Mouse (Mus musculus) embryonic fibroblast, embryonic 13.5 days (primary cell): Measurements from ENCODE around the gene Trhr2. TPM values are rescaled to one million over a fixed set of nuclear protein-coding genes. Genes with fewer than 3 reads are reported as not detected.
"Not testable (repeated sequence)": the region's sequence is repeated elsewhere in the genome, so short reads cannot be mapped to it uniquely, and the experiment has no call there.

Experiments used
- H3K27ac ChIP-seq: 2 replicates; pipeline ENCODE4 v1.5.1; 2012; ENCODE audit warnings: low read length, control low read depth, inconsistent platforms; ENCODE audit not compliant: insufficient read depth
- H3K4me1 ChIP-seq: 2 replicates; pipeline ENCODE4 v1.6.1; 2011; ENCODE audit warnings: low read length; ENCODE audit not compliant: control insufficient read depth, insufficient read depth
- H3K4me3 ChIP-seq: 2 replicates; pipeline ENCODE4 v1.5.1; 2011; ENCODE audit warnings: mild to moderate bottlenecking, control low read depth, low read length; ENCODE audit not compliant: insufficient read depth
- CTCF ChIP-seq: IDR thresholded peaks from 2 replicates; pipeline ENCODE4 v1.5.1; 2011; ENCODE audit warnings: mild to moderate bottlenecking, control low read depth, low read length, moderate library complexity, borderline replicate concordance; ENCODE audit not compliant: insufficient read depth
- POLR2A ChIP-seq: IDR thresholded peaks from 2 replicates; pipeline ENCODE4 v1.6.1; 2011; ENCODE audit warnings: low read depth, mild to moderate bottlenecking, control low read depth, low read length, moderate library complexity
- polyA plus RNA-seq: library from polyadenylated mRNA; stranded (reverse); fragments of >200 nt; gene quantifications from 2 replicates; pipeline ENCODE4 v1.2.4, GENCODE M21; 2011; ENCODE audit warnings: low read depth; ENCODE audit not compliant: missing spikeins, insufficient read length

The Trhr2 gene
- polyA plus RNA-seq, 1 experiment, result not detected

DNA sequence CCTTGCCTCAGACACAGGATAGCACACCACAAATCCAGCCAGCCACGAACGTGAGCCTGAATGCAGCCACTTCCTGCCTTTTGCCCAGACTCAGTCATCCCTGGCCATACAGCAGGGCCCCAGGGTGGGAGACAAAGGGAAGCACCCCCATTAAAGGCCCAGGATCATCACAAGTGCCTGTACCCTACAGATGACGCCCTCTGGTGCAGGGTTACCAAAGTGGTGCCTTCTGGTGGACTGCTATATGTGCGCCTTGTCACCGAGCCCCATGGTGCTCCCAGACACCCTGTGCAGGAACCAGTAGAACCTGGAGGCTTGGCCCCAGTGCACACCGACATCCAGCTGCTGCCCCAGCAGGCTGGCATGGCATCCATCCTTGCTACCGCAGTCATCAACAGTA lies 27.0 kb downstream of the Trhr2 start:
- no peak overlapping the region for H3K27ac ChIP-seq
- no peak overlapping the region for H3K4me3 ChIP-seq
- TF ChIP-seq POLR2A (no peak), CTCF (no peak)
- H3K4me1 ChIP-seq, result no peaks in the 10 kb centered on the region

DNA sequence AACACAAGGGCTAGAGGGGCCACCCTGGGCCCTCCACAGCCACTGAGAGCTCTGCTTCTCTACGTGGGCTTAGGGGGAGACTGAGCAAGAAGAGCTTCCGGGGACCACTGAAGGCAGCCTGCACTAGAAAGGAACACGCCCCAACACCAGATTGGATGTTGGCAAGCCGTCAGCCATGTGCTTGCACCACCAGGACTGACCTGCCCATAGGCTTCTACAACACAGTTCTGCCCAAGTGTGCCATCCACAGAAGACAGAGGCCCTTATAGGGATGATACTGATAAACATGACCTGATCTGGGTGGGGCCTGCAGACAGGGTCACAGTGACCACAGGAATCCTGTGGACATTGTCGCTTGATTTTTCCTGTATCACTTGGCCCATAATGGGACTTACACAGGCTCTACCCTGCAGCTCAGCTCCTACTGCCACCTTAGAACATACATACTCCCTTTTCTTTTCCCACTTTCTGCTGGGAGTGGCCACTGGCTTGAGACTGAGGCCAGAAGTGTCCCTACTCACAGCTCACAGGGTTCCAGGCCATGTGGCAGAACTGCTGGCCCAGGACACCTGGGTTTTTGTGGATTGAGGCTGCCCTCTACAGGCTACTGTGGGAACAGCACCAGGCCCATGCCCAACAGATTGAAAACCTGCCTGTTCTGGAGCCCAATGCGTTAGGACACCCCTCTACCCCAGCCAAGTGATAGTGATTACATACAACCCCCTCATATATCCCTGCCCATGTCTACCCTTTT lies 27.6 kb downstream of the Trhr2 start:
- no peak overlapping the region for H3K4me3 ChIP-seq
- H3K27ac ChIP-seq, result no peak overlapping the region
- no peaks in the 10 kb centered on the region for H3K4me1 ChIP-seq
- TF ChIP-seq CTCF (peak; percentile 83), POLR2A (no peak)

DNA sequence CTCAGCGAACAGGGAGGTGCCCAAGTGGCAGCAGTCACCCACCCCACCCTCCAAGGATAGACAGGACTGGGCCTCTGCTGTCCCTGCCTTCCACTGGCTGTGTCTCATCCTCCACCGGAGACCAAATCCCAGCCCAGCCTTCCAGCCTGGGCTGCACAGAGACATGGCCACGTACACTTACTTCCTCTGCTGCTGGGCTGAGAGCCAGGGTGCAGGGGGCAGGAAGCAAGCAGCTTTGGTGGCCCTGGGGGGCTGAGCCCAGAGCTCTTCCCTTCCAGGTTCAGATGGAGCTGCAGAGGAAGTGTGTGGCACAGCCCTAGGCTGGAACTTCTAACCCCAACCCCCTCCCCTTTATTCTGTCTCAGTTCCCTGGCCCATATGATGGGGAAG lies 29.4 kb downstream of the Trhr2 start:
- Histone ChIP-seq H3K4me1 (no peaks in the 10 kb centered on the region), H3K4me3 (no peak overlapping the region), H3K27ac (no peak overlapping the region)
- no peak for TF ChIP-seq POLR2A
- TF ChIP-seq CTCF, result no peak

- H3K4me3 ChIP-seq, result no peak overlapping the region
- no peak for TF ChIP-seq CTCF
- TF ChIP-seq POLR2A, result no peak
- no peaks in the 10 kb centered on the region for H3K4me1 ChIP-seq
- H3K27ac ChIP-seq, result no peak overlapping the region
These were observed 30.0 kb downstream of the Trhr2 start for GRCm38 (mm10) chr8:122330446-122331133.

DNA sequence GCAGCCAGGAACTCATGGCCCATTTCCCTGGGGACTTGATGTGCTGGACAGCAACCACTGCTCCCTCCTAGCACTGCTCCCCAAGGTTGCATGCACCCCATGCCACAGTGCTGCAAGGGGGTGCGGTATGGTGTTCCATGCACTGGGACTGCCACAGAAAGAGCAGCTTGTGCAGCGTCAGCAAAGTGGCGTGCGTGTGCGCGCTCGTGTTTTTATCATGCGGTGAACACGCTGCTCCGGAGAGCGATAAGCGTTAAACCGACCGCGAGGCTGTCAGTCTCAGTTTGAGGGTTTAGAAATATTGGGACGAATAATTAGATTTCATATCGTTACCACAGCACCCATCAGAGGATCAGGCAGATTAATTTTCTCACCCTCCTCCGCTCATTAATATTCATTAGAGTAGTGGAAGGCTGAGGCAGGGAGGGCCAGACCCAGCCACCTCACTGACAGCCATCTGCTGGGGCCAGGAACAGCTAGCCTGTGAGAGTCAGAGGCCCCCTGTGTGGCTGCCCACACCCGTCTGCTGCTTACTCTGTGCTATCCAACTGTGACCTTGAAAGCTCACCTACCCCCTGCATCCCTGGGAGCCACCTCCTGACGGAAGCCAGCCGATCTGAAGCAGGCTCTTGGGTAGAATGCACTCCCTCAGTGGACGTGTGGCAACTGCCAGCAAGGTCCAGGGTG lies 30.9 kb downstream of the Trhr2 start:
- TF ChIP-seq CTCF (no peak), POLR2A (no peak)
- Histone ChIP-seq H3K4me3 (no peak overlapping the region), H3K4me1 (no peaks in the 10 kb centered on the region), H3K27ac (no peak overlapping the region)

DNA sequence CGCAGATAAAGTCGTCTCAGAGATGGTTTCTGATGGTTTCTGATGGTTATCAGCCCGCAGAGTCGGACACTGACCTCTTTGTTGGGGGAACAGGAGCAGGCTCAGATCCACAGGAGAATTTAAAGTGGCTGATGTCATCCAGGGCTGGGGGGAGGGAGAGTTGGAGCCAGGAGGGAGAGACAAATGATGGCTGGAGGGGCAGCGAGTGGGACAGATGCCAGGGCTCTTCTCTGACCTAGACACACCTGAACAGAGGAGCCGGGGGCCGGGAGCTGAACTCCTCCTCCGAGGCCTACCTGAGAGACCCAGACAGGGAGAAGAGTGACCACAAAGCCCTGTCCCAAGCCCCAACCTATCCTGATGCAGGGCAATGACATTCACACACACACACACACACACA lies 31.5 kb downstream of the Trhr2 start:
- TF ChIP-seq POLR2A, result no peak
- TF ChIP-seq CTCF, result no peak
- H3K27ac ChIP-seq, result no peak overlapping the region
- no peak overlapping the region for H3K4me3 ChIP-seq
- no peaks in the 10 kb centered on the region for H3K4me1 ChIP-seq

- TF ChIP-seq CTCF, result no peak
- H3K4me3 ChIP-seq, result no peak overlapping the region
- H3K27ac ChIP-seq, result no peak overlapping the region
- H3K4me1 ChIP-seq, result no peaks in the 10 kb centered on the region
These were observed 34.4 kb downstream of the Trhr2 start for GRCm38 (mm10) chr8:122326114-122326542.

- H3K4me3 ChIP-seq, result no peak overlapping the region
- TF ChIP-seq CTCF, result no peak
- TF ChIP-seq POLR2A, result no peak
- no peaks in the 10 kb centered on the region for H3K4me1 ChIP-seq
- no peak overlapping the region for H3K27ac ChIP-seq
These were observed 35.4 kb downstream of the Trhr2 start for GRCm38 (mm10) chr8:122325196-122325595.

DNA sequence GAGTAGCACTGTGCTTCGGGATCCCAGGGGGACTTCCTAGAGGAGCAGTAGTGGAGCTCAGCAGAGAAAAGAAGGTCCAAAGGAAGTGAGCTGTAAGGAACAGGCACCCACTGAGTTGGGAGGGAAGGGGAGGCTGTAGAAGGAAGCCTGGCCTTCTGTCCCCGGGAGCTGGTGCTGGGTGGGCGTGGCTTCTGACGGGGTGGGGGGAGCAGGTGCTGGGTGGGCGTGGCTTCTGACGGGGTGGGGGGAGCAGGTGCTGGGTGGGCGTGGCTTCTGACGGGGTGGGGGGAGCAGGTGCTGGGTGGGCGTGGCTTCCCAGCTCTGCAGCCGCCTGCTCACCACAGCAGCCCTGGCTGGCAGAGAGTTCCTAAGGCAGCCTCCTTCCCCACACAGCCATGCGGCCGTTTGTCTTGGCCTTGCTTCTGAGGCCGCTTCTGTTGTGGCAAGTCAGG lies 36.6 kb downstream of the Trhr2 start:
- H3K4me1 ChIP-seq, H3K4me3 ChIP-seq, H3K27ac ChIP-seq: not testable (repeated sequence)

GRCm38 (mm10) chr8:122322792-122323191 lies 37.8 kb downstream of the Trhr2 start:
- Histone ChIP-seq H3K27ac (no peak overlapping the region), H3K4me1 (no peaks in the 10 kb centered on the region), H3K4me3 (no peak overlapping the region)
- no peak for TF ChIP-seq CTCF
- TF ChIP-seq POLR2A, result no peak
